Mouse (Mus musculus) ES-E14 (cell line): Measurements from ENCODE around the gene Palmd.

ENCODE experiments used
- CHD2 ChIP-seq: IDR thresholded peaks from 2 replicates; pipeline ENCODE4 v1.6.1; 2014; ENCODE audit warnings: mild to moderate bottlenecking, low read depth, low read length, inconsistent platforms
- HCFC1 ChIP-seq: IDR thresholded peaks from 2 replicates; pipeline ENCODE4 v1.6.1; 2012; ENCODE audit warnings: low read length, inconsistent platforms, borderline replicate concordance; ENCODE audit not compliant: insufficient read depth

- TF ChIP-seq CHD2 (no peak), HCFC1 (no peak)
These were observed 86.4 kb downstream of the Palmd start for GRCm38 (mm10) chr3:116882221-116882960.
